Mouse (Mus musculus) small intestine, adult 2 months (tissue): ENCODE data around the gene Tmod2.

Experiments used
- CTCF ChIP-seq: fragments of 200-500 bp; IDR thresholded peaks from 2 replicates; pipeline ENCODE4 v1.5.1; 2012; ENCODE audit warnings: low read depth, mild to moderate bottlenecking, control low read depth, inconsistent platforms, low read length, moderate library complexity, mixed read lengths; ENCODE audit not compliant: insufficient replicate concordance, insufficient read length; ENCODE audit errors: extremely low read depth
- POLR2A ChIP-seq: fragments of 200-500 bp; IDR thresholded peaks from 2 replicates; pipeline ENCODE4 v1.6.1; 2012; ENCODE audit warnings: low read depth, mild to moderate bottlenecking, control low read depth, inconsistent platforms, low read length, moderate library complexity

GRCm38 (mm10) chr9:75626308-75626604 lies 15.1 kb upstream of the Tmod2 start:
- no peak for TF ChIP-seq POLR2A
- TF ChIP-seq CTCF = no peak
